Comparison of ENCODE assay signal across 7 mouse cellular contexts in genomic region chr5:21658623-21659395, GRCm38 (mm10). TPM values are rescaled to one million over a fixed set of nuclear protein-coding genes. Genes with fewer than 3 reads are reported as not detected.
DNase-seq lines count a peak whose midpoint lies in the region; ATAC-seq and TF ChIP-seq lines count a peak whose summit lies in the region.

No protein-coding gene starts in this region.

- H3K36me3 ChIP-seq in intestine, postnatal 0 days (ENCODE audit: control insufficient read depth, insufficient read depth), result peaks cover 14% of the 10 kb centered on the region
- H3K36me3 ChIP-seq in midbrain, embryonic 13.5 days, result peaks cover 76% of the 10 kb centered on the region
- H3K36me3 ChIP-seq in small intestine, adult 2 months (ENCODE audit: control insufficient read depth, insufficient read depth, low read length), result peaks cover 16% of the 10 kb centered on the region

- TF ChIP-seq CTCF in intestine, postnatal 0 days (IDR thresholded peaks at IDR 0.05; ENCODE audit: low read depth), result peak; percentile 93
- TF ChIP-seq CTCF in small intestine, adult 2 months (IDR thresholded peaks at IDR 0.05; ENCODE audit: extremely low read depth, insufficient read length, insufficient replicate concordance, low read depth, low read length), result peak; percentile 92; the same call in 1 of the 2 replicates

- no peaks in the 10 kb centered on the region for H3K4me1 ChIP-seq in intestine, postnatal 0 days (replicated peaks; ENCODE audit: control insufficient read depth, insufficient read depth, low read length)
- peaks cover 4% of the 10 kb centered on the region for H3K4me1 ChIP-seq in midbrain, embryonic 13.5 days (replicated peaks)
- H3K4me1 ChIP-seq in small intestine, adult 2 months (ENCODE audit: control insufficient read depth, insufficient read depth, insufficient read length, low read length), result no peaks in the 10 kb centered on the region

- DNase-seq in adrenal gland, adult (ENCODE audit: inconsistent age in 2 of 2, low spot score in 1 of 2), result peak; percentile 84 to 93
- peak; percentile 78 for DNase-seq in embryo, embryonic 11 days
- DNase-seq in left cerebral cortex, postnatal 4 days, result peak; percentile 83

- no peak for TF ChIP-seq POLR2A in small intestine, adult 2 months (IDR thresholded peaks at IDR 0.05; ENCODE audit: low read depth, low read length)

- WGBS in intestine, postnatal 0 days, result 46% methylated on average over 11 of the region's 11 CpGs
- WGBS in midbrain, embryonic 13.5 days, result 52% methylated on average over 11 of the region's 11 CpGs
- 35% methylated on average over 11 of the region's 11 CpGs for WGBS in small intestine, adult 2 months

- intact Hi-C loops in left cerebral cortex, postnatal 4 days (cut with DNase I), result loop anchor here (5.0 kb wide), 1 partner anchor 78 kb away; the partner anchor contains the start of gene Pmpcb

- ATAC-seq in granulocyte monocyte progenitor cell, adult 5-6 weeks (replicated peaks; ENCODE audit: poor library complexity, severe bottlenecking), result peak; percentile 97
- peak; percentile 79 for ATAC-seq in intestine, postnatal 0 days
- peak; percentile 68 for ATAC-seq in midbrain, embryonic 13.5 days

- no peaks in the 10 kb centered on the region for H3K9me3 ChIP-seq in intestine, postnatal 0 days (ENCODE audit: control insufficient read depth)
- no peaks in the 10 kb centered on the region for H3K9me3 ChIP-seq in midbrain, embryonic 13.5 days

- peak overlapping the region; percentile 15; the same call in 1 of the 2 replicates for H3K27ac ChIP-seq in intestine, postnatal 0 days (ENCODE audit: low read depth, low read length)
- no peak overlapping the region for H3K27ac ChIP-seq in midbrain, embryonic 13.5 days
- no peak overlapping the region for H3K27ac ChIP-seq in small intestine, adult 2 months (ENCODE audit: insufficient read depth, low read depth, low read length)

- no peak overlapping the region for H3K4me3 ChIP-seq in intestine, postnatal 0 days (ENCODE audit: low read depth, low read length)
- H3K4me3 ChIP-seq in midbrain, embryonic 13.5 days (replicated peaks), result no peak overlapping the region
- H3K4me3 ChIP-seq in small intestine, adult 2 months (ENCODE audit: low read depth, low read length), result no peak overlapping the region

- H3K4me2 ChIP-seq in intestine, postnatal 0 days (replicated peaks; ENCODE audit: low read depth), result no peak overlapping the region
- H3K4me2 ChIP-seq in midbrain, embryonic 13.5 days (replicated peaks), result no peak overlapping the region

- no peak overlapping the region for H3K9ac ChIP-seq in intestine, postnatal 0 days (ENCODE audit: low read depth, low read length)
- H3K9ac ChIP-seq in midbrain, embryonic 13.5 days (replicated peaks), result no peak overlapping the region

- H3K27me3 ChIP-seq in intestine, postnatal 0 days (replicated peaks; ENCODE audit: control insufficient read depth, insufficient read depth, low read length), result no peaks in the 10 kb centered on the region
- H3K27me3 ChIP-seq in midbrain, embryonic 13.5 days, result no peaks in the 10 kb centered on the region
- no peaks in the 10 kb centered on the region for H3K27me3 ChIP-seq in small intestine, adult 2 months (ENCODE audit: control insufficient read depth, insufficient read depth, low read length)

RNA-seq across cellular contexts. Expression of gene Armc10, which starts 13.2 kb away (rescaled TPM):
- total RNA-seq in granulocyte monocyte progenitor cell, adult 5-6 weeks (2014; fragmentation: Nextera tagmentation), result 34.9 and 40.4 TPM in 2 replicates
- total RNA-seq in granulocyte monocyte progenitor cell, adult 5-6 weeks (2017), result 49.4 and 51.5 TPM in 2 replicates
- polyA plus RNA-seq in intestine, postnatal 0 days (2015; fragmentation: Nextera tagmentation; extraction: Ambion mirVana), result 15.0 and 15.6 TPM in 2 replicates
- 10 to 100 TPM; 48.4 to 58.1 TPM for total RNA-seq in left cerebral cortex, postnatal 4 days (2021)
- 80.8 and 82.1 TPM in 2 replicates for polyA plus RNA-seq in midbrain, embryonic 13.5 days (2015; fragmentation: Nextera tagmentation; extraction: Ambion mirVana)
- 12.0 and 31.8 TPM in 2 replicates for polyA plus RNA-seq in small intestine, adult 2 months (2012; rRNA removed)

RNA-seq across cellular contexts. Expression of gene Fbxl13, which starts 13.4 kb away (rescaled TPM):
- total RNA-seq in granulocyte monocyte progenitor cell, adult 5-6 weeks (2014; fragmentation: Nextera tagmentation), result not detected in 2 replicates
- total RNA-seq in granulocyte monocyte progenitor cell, adult 5-6 weeks (2017), result 0.43 TPM in 1 of 2 replicates, not detected in the other
- polyA plus RNA-seq in intestine, postnatal 0 days (2015; fragmentation: Nextera tagmentation; extraction: Ambion mirVana), result 0.07 and 0.08 TPM in 2 replicates
- under 1 TPM; 0.26 to 0.36 TPM for total RNA-seq in left cerebral cortex, postnatal 4 days (2021)
- polyA plus RNA-seq in midbrain, embryonic 13.5 days (2015; fragmentation: Nextera tagmentation; extraction: Ambion mirVana), result 0.30 and 0.50 TPM in 2 replicates
- not detected in 2 replicates for polyA plus RNA-seq in small intestine, adult 2 months (2012; rRNA removed)

RNA-seq across cellular contexts. Expression of gene Napepld, which starts 42.4 kb away (rescaled TPM):
- 5.7 and 7.2 TPM in 2 replicates for total RNA-seq in granulocyte monocyte progenitor cell, adult 5-6 weeks (2014; fragmentation: Nextera tagmentation)
- total RNA-seq in granulocyte monocyte progenitor cell, adult 5-6 weeks (2017), result 2.8 and 4.1 TPM in 2 replicates
- 2.1 and 2.3 TPM in 2 replicates for polyA plus RNA-seq in intestine, postnatal 0 days (2015; fragmentation: Nextera tagmentation; extraction: Ambion mirVana)
- 1 to 10 TPM; 2.3 to 2.8 TPM for total RNA-seq in left cerebral cortex, postnatal 4 days (2021)
- polyA plus RNA-seq in midbrain, embryonic 13.5 days (2015; fragmentation: Nextera tagmentation; extraction: Ambion mirVana), result 4.7 and 5.4 TPM in 2 replicates
- 0.85 and 1.3 TPM in 2 replicates for polyA plus RNA-seq in small intestine, adult 2 months (2012; rRNA removed)
